Mouse (Mus musculus) right cerebral cortex, adult 2 months (tissue): ENCODE measurements around the gene Cmip.

Experiments used
- DNase-seq, 2 experiments: peaks; one replicate each; pipeline ENCODE4 v3.0.0; 2021 to 2022; ENCODE audit warnings: low spot score in 2 of 2

The Cmip gene

GRCm38 (mm10) chr8:117348718-117349394, 92.0 kb downstream of the Cmip start:
- no peak for DNase-seq

- no peak for DNase-seq
Measured at GRCm38 (mm10) chr8:117349541-117349940, 92.7 kb downstream of the Cmip start.

GRCm38 (mm10) chr8:117352098-117352497, 95.2 kb downstream of the Cmip start:
- DNase-seq, result no peak

- no peak for DNase-seq
Measured at GRCm38 (mm10) chr8:117355111-117355831, 98.4 kb downstream of the Cmip start.

GRCm38 (mm10) chr8:117356109-117356672, 99.3 kb downstream of the Cmip start:
- no peak for DNase-seq

GRCm38 (mm10) chr8:117357491-117358467, 100.9 kb downstream of the Cmip start:
- DNase-seq, result no peak

GRCm38 (mm10) chr8:117360172-117360930, 103.5 kb downstream of the Cmip start:
- DNase-seq, result no peak

GRCm38 (mm10) chr8:117361595-117362437, 105.0 kb downstream of the Cmip start:
- DNase-seq, result no peak

- no peak for DNase-seq
Measured at GRCm38 (mm10) chr8:117362438-117362726, 105.5 kb downstream of the Cmip start.

- DNase-seq, result no peak
Measured at GRCm38 (mm10) chr8:117363291-117363690, 106.4 kb downstream of the Cmip start.

GRCm38 (mm10) chr8:117364374-117365160, 107.7 kb downstream of the Cmip start:
- DNase-seq, result no peak

- DNase-seq, result peak; percentile 49 to 65
Measured at GRCm38 (mm10) chr8:117366475-117366874, 109.6 kb downstream of the Cmip start.

- DNase-seq, result no peak
Measured at GRCm38 (mm10) chr8:117367441-117367840, 110.6 kb downstream of the Cmip start.

- no peak for DNase-seq
Measured at GRCm38 (mm10) chr8:117368781-117369180, 111.9 kb downstream of the Cmip start.

- DNase-seq, result no peak
Measured at GRCm38 (mm10) chr8:117370009-117370408, 113.1 kb downstream of the Cmip start.

- DNase-seq, result no peak
Measured at GRCm38 (mm10) chr8:117371189-117371588, 114.3 kb downstream of the Cmip start.

GRCm38 (mm10) chr8:117372070-117372469, 115.2 kb downstream of the Cmip start:
- peak; percentile 73 to 76 for DNase-seq

GRCm38 (mm10) chr8:117373001-117373428, 116.2 kb downstream of the Cmip start:
- DNase-seq, result no peak

GRCm38 (mm10) chr8:117374087-117374486, 117.2 kb downstream of the Cmip start:
- DNase-seq, result peak in 1 of 2 experiments; percentile 56
